Mouse (Mus musculus): ENCODE results near the gene Slc24a1.

Gene Slc24a1

DNA sequence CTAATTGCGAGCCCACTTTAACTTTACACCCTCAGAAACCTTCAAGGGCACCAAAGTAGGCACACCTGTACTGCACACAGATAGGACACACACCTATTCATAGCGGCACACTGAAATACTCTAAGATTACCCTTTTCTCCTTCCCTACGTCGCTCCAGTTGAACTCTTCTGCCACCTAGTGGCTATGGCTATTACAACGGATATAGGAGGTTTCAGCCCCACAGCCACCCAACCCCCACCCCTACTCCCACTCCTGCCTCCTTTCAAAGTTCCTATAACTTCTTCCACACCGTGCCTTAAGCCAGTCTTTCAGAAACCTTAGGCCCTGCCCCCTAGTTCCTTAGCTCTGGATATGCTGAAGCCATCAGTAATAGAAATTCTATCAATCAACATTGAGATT lies 14.9 kb downstream of the Slc24a1 start:
- DNase-seq, result peak; percentile 78

DNA sequence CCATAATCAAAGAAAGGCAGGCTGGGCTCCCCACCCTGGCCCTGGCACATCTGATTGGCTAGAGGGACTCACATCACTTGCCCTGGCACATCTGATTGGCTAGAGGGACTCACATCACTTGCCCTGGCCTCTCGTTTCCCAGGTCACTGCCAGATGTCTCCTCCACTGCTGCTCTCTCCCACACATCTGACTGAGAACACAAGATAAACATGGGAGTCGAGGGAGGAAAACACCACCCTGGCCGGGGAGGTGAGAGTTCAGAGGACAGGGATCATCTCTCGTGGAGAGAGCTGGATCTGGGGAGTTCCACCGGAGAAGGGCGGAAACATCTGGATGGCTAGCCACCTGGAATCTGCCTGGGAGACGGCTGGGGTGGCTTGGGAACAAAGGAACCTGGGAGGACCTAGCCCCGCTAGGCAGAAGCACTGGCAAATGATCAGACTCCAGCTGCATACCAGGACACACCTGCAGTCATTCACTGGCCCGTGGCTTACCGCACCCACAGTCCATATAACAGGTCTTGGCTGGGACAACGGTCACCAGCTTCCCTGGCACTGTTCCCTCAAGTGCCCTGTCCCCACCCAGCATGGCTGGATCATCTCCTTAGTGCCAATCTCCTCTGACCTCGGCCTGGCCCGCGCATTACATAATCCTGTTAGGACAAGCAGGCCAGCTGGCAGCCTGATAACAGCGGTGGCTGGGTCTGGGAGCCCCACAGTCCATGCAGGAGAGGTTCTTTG lies 17.2 kb downstream of the Slc24a1 start:
- peak; percentile 66 for DNase-seq

DNA sequence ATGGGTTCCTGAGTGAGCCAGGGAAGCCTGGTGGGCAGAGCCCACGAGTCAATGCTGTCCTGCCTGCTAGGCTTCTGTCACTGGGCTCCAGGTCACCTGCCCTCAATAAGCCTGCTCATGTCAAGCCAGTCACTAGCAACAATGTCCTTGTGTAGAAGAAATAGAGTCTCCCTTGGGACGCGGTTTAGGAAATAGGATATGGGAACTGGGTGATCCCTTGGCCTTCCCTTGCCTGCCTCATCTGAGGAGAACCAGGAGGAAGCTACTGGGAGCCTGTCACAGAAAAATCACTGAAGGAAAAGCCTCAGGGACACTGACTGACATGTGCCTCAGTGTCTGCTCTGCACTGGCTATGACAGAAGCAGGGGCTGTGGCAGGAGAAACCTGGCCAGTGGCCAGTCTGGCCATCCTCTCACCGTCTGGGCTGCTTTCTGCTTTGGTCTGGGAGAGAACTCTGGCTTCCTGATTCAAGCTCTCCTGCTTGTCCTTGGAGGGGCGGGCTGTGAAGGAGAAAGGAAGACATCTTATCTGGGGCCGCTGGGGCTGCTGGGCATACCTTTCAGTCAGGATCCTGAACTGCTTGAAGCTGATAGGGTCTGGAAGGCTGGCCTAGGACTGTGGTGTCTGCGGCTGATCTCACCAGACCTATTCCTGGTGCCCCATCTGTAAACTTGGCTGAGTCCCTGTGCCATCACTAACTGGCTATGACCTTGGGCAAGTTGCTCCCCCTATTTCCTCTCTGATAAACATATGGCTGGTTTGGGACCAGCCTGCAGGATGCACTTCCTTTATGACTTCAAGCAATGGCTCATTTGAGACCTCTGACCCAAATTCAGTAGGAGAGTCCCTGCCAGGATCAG lies 19.4 kb downstream of the Slc24a1 start:
- DNase-seq, result no peak

GRCm38 (mm10) chr9:64930256-64930655 lies 21.2 kb downstream of the Slc24a1 start:
- no peak for DNase-seq

- DNase-seq, result no peak
Measured at GRCm38 (mm10) chr9:64926201-64926991, 25.0 kb downstream of the Slc24a1 start.

GRCm38 (mm10) chr9:64925771-64926170 lies 25.6 kb downstream of the Slc24a1 start:
- DNase-seq, result no peak

DNA sequence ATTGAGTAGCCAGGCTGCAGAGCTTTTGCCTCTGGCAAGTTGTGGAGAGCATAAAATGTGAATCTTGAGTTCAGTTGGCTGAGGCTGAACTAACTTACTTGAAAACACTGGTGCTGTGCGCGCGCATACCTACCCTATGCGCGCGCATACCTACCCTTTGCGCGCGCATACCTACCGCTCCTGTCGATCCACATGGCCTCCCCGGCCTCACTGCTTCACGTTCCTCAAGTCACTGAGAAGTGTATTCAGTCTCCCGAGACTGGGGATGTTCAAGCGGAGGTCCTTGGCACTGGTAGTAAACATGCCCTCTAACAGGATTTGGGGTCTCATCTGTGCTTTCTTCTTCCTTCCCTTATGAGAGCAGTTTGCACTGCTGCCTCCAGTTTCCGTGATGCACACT lies 32.8 kb downstream of the Slc24a1 start:
- DNase-seq, result peak; percentile 56

DNA sequence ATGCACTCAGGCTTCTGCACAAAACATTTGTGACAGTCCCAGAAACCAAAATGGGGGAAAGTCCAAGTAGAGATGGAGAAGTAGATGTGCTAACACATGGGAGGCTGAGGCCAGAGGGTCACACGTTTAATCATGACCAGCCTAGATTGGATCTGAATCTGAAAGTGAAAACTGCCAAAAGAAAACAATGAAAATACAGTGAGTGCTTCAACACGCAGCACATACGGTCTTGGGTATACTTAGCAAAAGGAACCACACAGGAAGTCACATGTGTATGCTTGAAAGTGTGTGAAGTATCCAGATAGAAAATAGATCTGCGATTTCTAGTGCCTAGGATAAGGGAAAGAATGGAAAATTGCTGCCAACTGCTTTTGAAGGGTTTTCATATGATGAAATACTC lies 36.8 kb downstream of the Slc24a1 start:
- DNase-seq, result no peak

- DNase-seq, result no peak
Measured at GRCm38 (mm10) chr9:64913973-64914372, 37.4 kb downstream of the Slc24a1 start.

GRCm38 (mm10) chr9:64913406-64913805 lies 38.0 kb downstream of the Slc24a1 start:
- DNase-seq, result no peak

DNA sequence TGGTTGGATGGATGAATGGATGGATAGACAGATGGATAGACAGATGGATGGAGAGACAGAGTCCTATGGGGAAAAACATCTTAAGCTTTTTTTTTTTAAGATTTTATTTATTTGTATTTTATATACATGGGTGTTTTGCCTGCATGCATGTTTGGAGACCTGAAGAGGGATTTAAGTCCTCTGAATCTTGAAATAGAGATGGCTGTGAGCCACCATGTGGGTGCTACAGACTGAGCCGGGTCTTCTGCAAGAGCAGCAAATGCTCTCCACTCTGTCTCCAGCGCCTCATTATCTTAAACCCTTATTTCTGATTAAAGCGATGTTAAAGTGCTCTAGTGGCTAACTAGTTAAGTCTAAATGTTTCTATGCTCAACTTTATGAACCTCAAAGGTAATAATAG lies 44.0 kb downstream of the Slc24a1 start:
- no peak for DNase-seq

GRCm38 (mm10) chr9:64904917-64905640 lies 46.3 kb downstream of the Slc24a1 start:
- no peak for DNase-seq

DNA sequence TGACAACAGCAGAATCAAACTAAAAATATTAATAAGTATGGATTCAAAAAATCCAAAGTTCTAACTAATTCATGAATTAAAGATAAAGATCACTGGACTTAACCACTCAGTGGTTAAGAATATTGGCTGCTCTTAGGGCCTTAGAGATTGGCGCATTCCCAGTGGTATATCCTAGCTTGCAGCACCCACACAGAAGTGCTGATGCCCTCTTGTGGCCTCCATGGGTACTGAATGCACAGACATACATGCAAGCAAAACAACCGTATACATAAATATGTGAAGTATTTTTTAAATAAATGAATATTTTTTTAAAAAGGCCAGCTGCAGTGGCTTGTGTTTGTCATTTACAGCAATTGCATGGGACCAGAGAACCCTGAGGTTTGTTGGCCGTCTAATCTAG lies 48.0 kb downstream of the Slc24a1 start:
- peak; percentile 90 for DNase-seq

DNA sequence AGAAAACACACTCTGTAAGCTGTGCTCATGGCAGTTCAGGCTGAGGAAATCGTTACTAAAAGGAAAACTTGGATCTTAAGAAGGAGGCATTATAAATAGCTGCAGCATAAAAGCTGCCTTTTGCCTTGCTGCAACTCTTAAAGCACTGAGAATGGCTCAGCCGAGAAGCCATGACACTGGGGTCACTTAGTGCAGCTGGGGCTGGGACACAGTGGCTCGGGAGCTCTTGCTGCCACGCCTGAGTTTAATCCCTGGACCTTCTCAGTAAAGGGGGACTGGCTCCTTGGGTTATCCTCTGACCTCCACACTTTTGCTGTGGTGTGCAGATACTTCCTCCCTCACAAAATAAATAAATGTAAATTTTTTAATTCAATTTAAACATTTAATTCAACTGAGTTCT lies 48.5 kb downstream of the Slc24a1 start:
- no peak for DNase-seq

GRCm38 (mm10) chr9:64896605-64897004 lies 54.8 kb downstream of the Slc24a1 start:
- no peak for DNase-seq

DNA sequence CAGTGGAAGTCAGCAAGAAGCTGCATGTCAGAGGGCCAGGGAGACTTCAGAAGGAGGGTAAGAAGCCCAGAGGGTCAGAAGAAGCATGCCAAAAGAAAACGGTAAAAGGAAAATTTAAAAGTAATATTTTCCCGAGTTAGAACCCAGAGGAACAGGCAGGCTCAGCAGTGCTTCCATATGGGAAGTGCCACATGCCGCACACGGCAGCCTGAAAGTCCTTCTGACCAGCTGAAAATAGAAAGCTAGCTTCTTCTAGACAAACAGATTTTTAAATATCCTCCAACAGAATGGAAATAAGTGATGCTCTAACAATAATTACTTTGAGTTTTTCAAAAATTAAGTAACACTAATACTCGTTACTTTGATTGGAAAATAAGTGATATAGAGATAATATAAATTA lies 65.4 kb downstream of the Slc24a1 start:
- no peak for DNase-seq

All from kidney, postnatal 10 days (tissue).